Mouse (Mus musculus): ENCODE data around the gene Gm17304. TPM values are rescaled to one million over a fixed set of nuclear protein-coding genes. Genes with fewer than 3 reads are reported as not detected.

Gm17304 gene
- polyA plus RNA-seq (2011; ENCODE audit: insufficient read depth, insufficient read length, low read depth, missing spikeins) = not detected in 2 replicates

- Histone ChIP-seq H3K4me3 (ENCODE audit: low read depth, low read length) (no peak within 1 kb of the TSS), H3K27ac (ENCODE audit: insufficient read depth, low read length) (no peak within 1 kb of the TSS), H3K4me1 (ENCODE audit: control insufficient read depth, insufficient read depth, low read length) (no peaks in the 10 kb centered on the region), H3K36me3 (ENCODE audit: control insufficient read depth, insufficient read depth, low read length, poor library complexity, severe bottlenecking) (no peaks in the 10 kb centered on the region), H3K9me3 (replicated peaks; ENCODE audit: control insufficient read depth, insufficient read depth, low read length, poor library complexity, severe bottlenecking) (no peaks in the 10 kb centered on the region), H3K9ac (ENCODE audit: low read depth, poor library complexity, severe bottlenecking) (no peak within 1 kb of the TSS), H3K27me3 (ENCODE audit: control insufficient read depth, insufficient read depth, low read length, poor library complexity, severe bottlenecking) (no peaks in the 10 kb centered on the region)
- TF ChIP-seq CTCF (IDR thresholded peaks at IDR 0.05; ENCODE audit: low read depth, low read length) (no peak), EP300 (IDR thresholded peaks at IDR 0.05; ENCODE audit: insufficient read depth, low read depth, low read length) (no peak), POLR2A (IDR thresholded peaks at IDR 0.05; ENCODE audit: insufficient read depth, low read length) (no peak)
Measured at GRCm38 (mm10) chr5:106608798-106609197, at the start of gene Gm17304. TSS of gene Gm17304 (plus strand) at chr5:106609098.

GRCm38 (mm10) chr5:106560631-106561498 is 48.0 kb upstream of the Gm17304 start:
- no peaks in the 10 kb centered on the region for H3K36me3 ChIP-seq (ENCODE audit: control insufficient read depth, insufficient read depth, low read length, poor library complexity, severe bottlenecking)
- TF ChIP-seq POLR2A (IDR thresholded peaks at IDR 0.05; ENCODE audit: insufficient read depth, low read length) = no peak
- no peak for TF ChIP-seq CTCF (IDR thresholded peaks at IDR 0.05; ENCODE audit: low read depth, low read length)
- no peak for TF ChIP-seq EP300 (IDR thresholded peaks at IDR 0.05; ENCODE audit: insufficient read depth, low read depth, low read length)
- H3K27me3 ChIP-seq (ENCODE audit: control insufficient read depth, insufficient read depth, low read length, poor library complexity, severe bottlenecking) = peaks cover 3% of the 10 kb centered on the region; the same call in 1 of the 2 replicates
- H3K9me3 ChIP-seq (replicated peaks; ENCODE audit: control insufficient read depth, insufficient read depth, low read length, poor library complexity, severe bottlenecking) = no peaks in the 10 kb centered on the region
- H3K4me1 ChIP-seq (ENCODE audit: control insufficient read depth, insufficient read depth, low read length) = no peaks in the 10 kb centered on the region
- no peak overlapping the region for H3K27ac ChIP-seq (ENCODE audit: insufficient read depth, low read length)
- H3K9ac ChIP-seq (ENCODE audit: low read depth, poor library complexity, severe bottlenecking) = peak overlapping the region; percentile 50; the same call in 1 of the 2 replicates
- H3K4me3 ChIP-seq (ENCODE audit: low read depth, low read length) = peak overlapping the region; percentile 50

- H3K4me3 ChIP-seq (ENCODE audit: low read depth, low read length) = peak overlapping the region; percentile 50
- H3K9ac ChIP-seq (ENCODE audit: low read depth, poor library complexity, severe bottlenecking) = peak overlapping the region; percentile 50; the same call in 1 of the 2 replicates
- TF ChIP-seq CTCF (IDR thresholded peaks at IDR 0.05; ENCODE audit: low read depth, low read length) = no peak
- no peak for TF ChIP-seq EP300 (IDR thresholded peaks at IDR 0.05; ENCODE audit: insufficient read depth, low read depth, low read length)
- TF ChIP-seq POLR2A (IDR thresholded peaks at IDR 0.05; ENCODE audit: insufficient read depth, low read length) = no peak
- no peak overlapping the region for H3K27ac ChIP-seq (ENCODE audit: insufficient read depth, low read length)
- no peaks in the 10 kb centered on the region for H3K9me3 ChIP-seq (replicated peaks; ENCODE audit: control insufficient read depth, insufficient read depth, low read length, poor library complexity, severe bottlenecking)
- no peaks in the 10 kb centered on the region for H3K4me1 ChIP-seq (ENCODE audit: control insufficient read depth, insufficient read depth, low read length)
- peaks cover 3% of the 10 kb centered on the region; the same call in 1 of the 2 replicates for H3K27me3 ChIP-seq (ENCODE audit: control insufficient read depth, insufficient read depth, low read length, poor library complexity, severe bottlenecking)
- no peaks in the 10 kb centered on the region for H3K36me3 ChIP-seq (ENCODE audit: control insufficient read depth, insufficient read depth, low read length, poor library complexity, severe bottlenecking)
Measured at GRCm38 (mm10) chr5:106561499-106561822, 47.4 kb upstream of the Gm17304 start.

- TF ChIP-seq POLR2A (IDR thresholded peaks at IDR 0.05; ENCODE audit: insufficient read depth, low read length) (no peak), CTCF (IDR thresholded peaks at IDR 0.05; ENCODE audit: low read depth, low read length) (no peak), EP300 (IDR thresholded peaks at IDR 0.05; ENCODE audit: insufficient read depth, low read depth, low read length) (no peak)
- Histone ChIP-seq H3K27me3 (ENCODE audit: control insufficient read depth, insufficient read depth, low read length, poor library complexity, severe bottlenecking) (no peaks in the 10 kb centered on the region), H3K4me1 (ENCODE audit: control insufficient read depth, insufficient read depth, low read length) (no peaks in the 10 kb centered on the region), H3K36me3 (ENCODE audit: control insufficient read depth, insufficient read depth, low read length, poor library complexity, severe bottlenecking) (no peaks in the 10 kb centered on the region), H3K4me3 (ENCODE audit: low read depth, low read length) (no peak overlapping the region), H3K9me3 (replicated peaks; ENCODE audit: control insufficient read depth, insufficient read depth, low read length, poor library complexity, severe bottlenecking) (no peaks in the 10 kb centered on the region), H3K9ac (ENCODE audit: low read depth, poor library complexity, severe bottlenecking) (no peak overlapping the region), H3K27ac (ENCODE audit: insufficient read depth, low read length) (no peak overlapping the region)
Measured at GRCm38 (mm10) chr5:106566025-106566424, 42.9 kb upstream of the Gm17304 start.

DNA sequence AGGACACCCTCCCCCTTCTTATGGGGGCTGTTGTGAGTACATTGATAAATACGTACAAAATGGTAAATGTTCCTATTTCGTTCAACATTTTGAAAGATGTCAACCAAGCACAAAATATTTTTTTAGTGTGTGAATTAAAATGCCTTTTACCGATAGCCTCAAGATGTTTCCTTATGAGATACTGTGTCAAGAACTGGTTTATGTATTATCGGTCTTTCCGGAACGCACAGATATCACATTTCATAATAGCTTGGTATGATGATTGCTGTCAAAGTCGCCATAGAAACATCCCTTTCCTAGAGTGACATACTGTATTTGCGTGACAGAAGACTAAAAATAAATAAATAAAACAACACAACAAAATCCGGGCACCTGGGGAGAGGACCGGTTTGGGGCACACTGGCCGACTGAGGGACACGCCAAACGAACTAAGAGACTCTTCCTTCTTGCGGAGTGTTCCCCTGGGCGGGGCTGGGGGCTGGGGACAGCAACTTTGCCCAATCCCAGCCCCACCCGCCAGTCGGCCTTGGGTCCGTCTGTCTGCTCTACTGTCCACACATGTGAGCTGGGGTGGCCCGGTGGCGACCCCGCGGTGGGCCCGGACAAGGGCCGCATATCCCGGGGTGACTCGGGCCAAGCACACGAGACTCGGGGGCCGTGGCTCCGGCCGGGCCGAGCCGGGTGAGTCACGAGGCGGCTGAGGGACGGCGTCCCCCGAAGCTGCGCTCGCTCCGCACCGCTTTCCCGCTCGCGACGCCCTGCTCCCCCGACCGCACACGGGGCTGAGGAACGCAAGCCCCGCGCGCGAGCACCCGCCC is 34.9 kb upstream of the Gm17304 start:
- peak overlapping the region; percentile 70 for H3K4me3 ChIP-seq (ENCODE audit: low read depth, low read length)
- H3K36me3 ChIP-seq (ENCODE audit: control insufficient read depth, insufficient read depth, low read length, poor library complexity, severe bottlenecking) = no peaks in the 10 kb centered on the region
- TF ChIP-seq POLR2A (IDR thresholded peaks at IDR 0.05; ENCODE audit: insufficient read depth, low read length) (no peak), EP300 (IDR thresholded peaks at IDR 0.05; ENCODE audit: insufficient read depth, low read depth, low read length) (no peak), CTCF (IDR thresholded peaks at IDR 0.05; ENCODE audit: low read depth, low read length) (no peak)
- peak overlapping the region; percentile 84 for H3K9ac ChIP-seq (ENCODE audit: low read depth, poor library complexity, severe bottlenecking)
- no peaks in the 10 kb centered on the region for H3K9me3 ChIP-seq (replicated peaks; ENCODE audit: control insufficient read depth, insufficient read depth, low read length, poor library complexity, severe bottlenecking)
- H3K27ac ChIP-seq (ENCODE audit: insufficient read depth, low read length) = no peak overlapping the region
- peaks cover 5% of the 10 kb centered on the region for H3K27me3 ChIP-seq (ENCODE audit: control insufficient read depth, insufficient read depth, low read length, poor library complexity, severe bottlenecking)
- no peaks in the 10 kb centered on the region for H3K4me1 ChIP-seq (ENCODE audit: control insufficient read depth, insufficient read depth, low read length)

Data from ES-Bruce4 (cell line).